Comparison of ENCODE assay signal across 10 mouse cellular contexts in genomic region chr9:75581694-75582350, GRCm38 (mm10). TPM values are rescaled to one million over a fixed set of nuclear protein-coding genes. Genes with fewer than 3 reads are reported as not detected.
DNase-seq lines count a peak whose midpoint lies in the region; ATAC-seq and TF ChIP-seq lines count a peak whose summit lies in the region.
"Had no signal": no experiment of that assay in that cellular context is flagged by ENCODE, and none has a peak within 500 bp of the region (broad histone marks: within the 10 kb centered on the region; RNA-seq: fewer than 3 reads in every experiment).

No protein-coding gene starts in this region.

- peak; percentile 49 for DNase-seq in hindbrain, embryonic 14.5 days (ENCODE audit: low spot score)
- peak; percentile 13 for DNase-seq in G1E (ENCODE audit: low spot score)
- DNase-seq in embryo, embryonic 11 days = peak; percentile 50
- DNase-seq in kidney, postnatal 4 days = peak; percentile 14 to 22
- DNase-seq in urinary bladder, adult 2 months (ENCODE audit: low spot score) = no peak
- DNase-seq in layer of hippocampus, adult 8-10 months (ENCODE audit: low spot score in 2 of 2) = no peak
- no peak for DNase-seq in spleen, postnatal 14 days (ENCODE audit: low spot score in 2 of 2)

- ATAC-seq in hindbrain, embryonic 14.5 days (ENCODE audit: low FRiP score) = no peak
- ATAC-seq in hindbrain, embryonic 12.5 days (ENCODE audit: low FRiP score) = no peak
- ATAC-seq in G1E (ENCODE audit: extremely low read depth, insufficient number of reproducible peaks, low FRiP score, poor library complexity, severe bottlenecking) = no peak

- 53% methylated on average over 7 of the region's 7 CpGs for WGBS in hindbrain, embryonic 14.5 days
- WGBS in hindbrain, embryonic 12.5 days = 50% methylated on average over 7 of the region's 7 CpGs

- no peak overlapping the region for H3K9ac ChIP-seq in hindbrain, embryonic 14.5 days
- H3K9ac ChIP-seq in hindbrain, embryonic 12.5 days = no peak overlapping the region
- H3K9ac ChIP-seq: embryonic facial prominence, embryonic 13.5 days; midbrain, embryonic 12.5 days had no signal

- no peaks in the 10 kb centered on the region for H3K4me1 ChIP-seq in hindbrain, embryonic 14.5 days (replicated peaks; ENCODE audit: control insufficient read depth, insufficient read depth, low read length)
- no peaks in the 10 kb centered on the region for H3K4me1 ChIP-seq in hindbrain, embryonic 12.5 days
- H3K4me1 ChIP-seq in G1E (ENCODE audit: insufficient read depth, low read depth, low read length) = no peaks in the 10 kb centered on the region; the same call in none of the 2 replicates
- H3K4me1 ChIP-seq: midbrain, embryonic 12.5 days had no signal

- no peaks in the 10 kb centered on the region for H3K9me3 ChIP-seq in hindbrain, embryonic 14.5 days (ENCODE audit: control insufficient read depth, low read length)
- no peaks in the 10 kb centered on the region for H3K9me3 ChIP-seq in hindbrain, embryonic 12.5 days (replicated peaks)
- no peaks in the 10 kb centered on the region for H3K9me3 ChIP-seq in G1E (replicated peaks)
- H3K9me3 ChIP-seq: embryonic facial prominence, embryonic 13.5 days; midbrain, embryonic 12.5 days had no signal

- peaks cover 98% of the 10 kb centered on the region for H3K36me3 ChIP-seq in hindbrain, embryonic 14.5 days (replicated peaks; ENCODE audit: control insufficient read depth, insufficient read depth)
- peaks cover 75% of the 10 kb centered on the region for H3K36me3 ChIP-seq in hindbrain, embryonic 12.5 days
- H3K36me3 ChIP-seq in G1E (replicated peaks) = no peaks in the 10 kb centered on the region
- H3K36me3 ChIP-seq: embryonic facial prominence, embryonic 13.5 days had no signal

- H3K4me2 ChIP-seq in hindbrain, embryonic 14.5 days (replicated peaks) = no peak overlapping the region
- H3K4me2 ChIP-seq in hindbrain, embryonic 12.5 days (replicated peaks) = no peak overlapping the region
- H3K4me2 ChIP-seq: embryonic facial prominence, embryonic 13.5 days; midbrain, embryonic 12.5 days had no signal

- TF ChIP-seq CTCF in G1E (IDR thresholded peaks at IDR 0.05; ENCODE audit: low read depth, low read length) = peak; percentile 53

- H3K4me3 ChIP-seq in hindbrain, embryonic 14.5 days (replicated peaks; ENCODE audit: low read length) = no peak overlapping the region
- no peak overlapping the region for H3K4me3 ChIP-seq in hindbrain, embryonic 12.5 days
- H3K4me3 ChIP-seq in G1E (ENCODE audit: low read depth, low read length) = no peak overlapping the region
- H3K4me3 ChIP-seq: embryonic facial prominence, embryonic 13.5 days; midbrain, embryonic 12.5 days had no signal

- H3K27me3 ChIP-seq in hindbrain, embryonic 14.5 days (ENCODE audit: control insufficient read depth, insufficient read depth, low read length) = no peaks in the 10 kb centered on the region
- H3K27me3 ChIP-seq in hindbrain, embryonic 12.5 days = no peaks in the 10 kb centered on the region
- H3K27me3 ChIP-seq in G1E (ENCODE audit: insufficient read depth, low read length) = no peaks in the 10 kb centered on the region; the same call in 1 of the 2 replicates
- H3K27me3 ChIP-seq: embryonic facial prominence, embryonic 13.5 days; midbrain, embryonic 12.5 days had no signal

- no peak overlapping the region for H3K27ac ChIP-seq in hindbrain, embryonic 14.5 days
- no peak overlapping the region for H3K27ac ChIP-seq in hindbrain, embryonic 12.5 days
- H3K27ac ChIP-seq: embryonic facial prominence, embryonic 13.5 days; midbrain, embryonic 12.5 days had no signal

RNA-seq across cellular contexts. Expression of gene Tmod3, which starts 22.4 kb away (rescaled TPM):
- 66.2 and 75.2 TPM in 2 replicates for polyA plus RNA-seq in hindbrain, embryonic 14.5 days (2014; fragmentation: Nextera tagmentation; extraction: Ambion mirVana)
- 96.5 and 98.4 TPM in 2 replicates for polyA plus RNA-seq in hindbrain, embryonic 12.5 days (2016; fragmentation: Nextera tagmentation; extraction: Ambion mirVana)
- total RNA-seq in G1E (2014; fragmentation: Nextera tagmentation) = 115 and 123 TPM in 2 replicates
- 118 and 136 TPM in 2 replicates for total RNA-seq in G1E (2017)
- 10.9 and 11.3 TPM in 2 replicates for polyA plus RNA-seq in G1E (2012)
- polyA plus RNA-seq in urinary bladder, adult 2 months (2012; rRNA removed) = 73.0 and 73.1 TPM in 2 replicates
- total RNA-seq in layer of hippocampus, adult 8-10 months (2022) = 10 to 100 TPM; 40.9 to 44.6 (median 42.9) TPM

RNA-seq across cellular contexts. Expression of gene Tmod2, which starts 29.3 kb away (rescaled TPM):
- 248 and 272 TPM in 2 replicates for polyA plus RNA-seq in hindbrain, embryonic 14.5 days (2014; fragmentation: Nextera tagmentation; extraction: Ambion mirVana)
- 110 and 112 TPM in 2 replicates for polyA plus RNA-seq in hindbrain, embryonic 12.5 days (2016; fragmentation: Nextera tagmentation; extraction: Ambion mirVana)
- total RNA-seq in G1E (2014; fragmentation: Nextera tagmentation) = not detected in 2 replicates
- total RNA-seq in G1E (2017) = 0.17 and 0.38 TPM in 2 replicates
- not detected in 2 replicates for polyA plus RNA-seq in G1E (2012)
- polyA plus RNA-seq in urinary bladder, adult 2 months (2012; rRNA removed) = 5.0 and 7.0 TPM in 2 replicates
- total RNA-seq in layer of hippocampus, adult 8-10 months (2022) = 100 to 1,000 TPM; 360 to 399 (median 388) TPM

RNA-seq across cellular contexts. Expression of gene Lysmd2, which starts 43.7 kb away (rescaled TPM):
- polyA plus RNA-seq in hindbrain, embryonic 14.5 days (2014; fragmentation: Nextera tagmentation; extraction: Ambion mirVana) = 38.1 and 41.3 TPM in 2 replicates
- polyA plus RNA-seq in hindbrain, embryonic 12.5 days (2016; fragmentation: Nextera tagmentation; extraction: Ambion mirVana) = 21.2 and 24.2 TPM in 2 replicates
- total RNA-seq in G1E (2014; fragmentation: Nextera tagmentation) (not detected in 2 replicates), G1E (2017) (0.12 and 0.22 TPM in 2 replicates)
- not detected in 2 replicates for polyA plus RNA-seq in G1E (2012)
- 42.3 and 48.9 TPM in 2 replicates for polyA plus RNA-seq in urinary bladder, adult 2 months (2012; rRNA removed)
- 10 to 100 TPM; 52.5 to 57.1 (median 54.3) TPM for total RNA-seq in layer of hippocampus, adult 8-10 months (2022)

Comparison
In these comparisons a context has a peak if more than half of its experiments do, and no peak if none do; other contexts are left out.
1. DNase-seq: peak in hindbrain, embryonic 14.5 days (single experiment), G1E (single experiment), embryo, embryonic 11 days (single experiment) and kidney, postnatal 4 days (2 of 2); none in urinary bladder, adult 2 months (single experiment), layer of hippocampus, adult 8-10 months (0 of 2) and spleen, postnatal 14 days (0 of 2).
2. RNA of gene Tmod2, which starts 29.3 kb away (polyA plus RNA-seq): 248 to 272 TPM in hindbrain, embryonic 14.5 days and 110 to 112 TPM in hindbrain, embryonic 12.5 days; 5.0 to 7.0 TPM in urinary bladder, adult 2 months and not detected in G1E; every median in the first group is over 10 times any median in the second.
3. RNA of gene Lysmd2, which starts 43.7 kb away (polyA plus RNA-seq): 42.3 to 48.9 TPM in urinary bladder, adult 2 months, 38.1 to 41.3 TPM in hindbrain, embryonic 14.5 days and 21.2 to 24.2 TPM in hindbrain, embryonic 12.5 days; not detected in G1E; every median in the first group is over 10 times any median in the second.